Mouse (Mus musculus): Measurements from ENCODE around the gene Padi6.

The Padi6 gene

DNA sequence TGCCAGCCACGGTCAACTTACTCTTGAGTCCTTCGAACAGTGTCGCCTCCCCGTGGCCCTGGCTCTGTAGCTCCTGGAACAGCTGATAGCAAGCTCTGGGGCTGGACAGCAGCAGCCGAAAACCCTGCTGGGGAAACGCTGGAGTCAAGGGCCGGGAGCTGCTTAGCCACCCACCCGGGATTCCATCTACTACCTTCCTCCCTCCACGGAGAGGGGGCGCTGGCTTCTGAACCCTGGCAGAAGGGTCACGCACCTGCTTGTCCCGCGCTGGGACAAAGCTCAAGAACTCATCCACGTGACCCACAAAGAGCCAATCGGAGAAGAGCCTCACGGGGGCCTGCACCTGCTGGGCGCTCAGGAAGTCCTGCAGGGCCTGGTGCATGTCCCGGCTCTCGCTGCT is 7.9 kb upstream of the Padi6 start:
- no peak for DNase-seq (ENCODE audit: low spot score)

- DNase-seq (ENCODE audit: low spot score): peak; percentile 70
Observed at GRCm38 (mm10) chr4:140747978-140748377, 5.5 kb upstream of the Padi6 start.

GRCm38 (mm10) chr4:140744654-140745053 is 2.2 kb upstream of the Padi6 start:
- DNase-seq (ENCODE audit: low spot score): peak; percentile 54

GRCm38 (mm10) chr4:140743086-140743485 is 643 bp upstream of the Padi6 start:
- no peak for DNase-seq (ENCODE audit: low spot score)

- DNase-seq (ENCODE audit: low spot score): no peak
Observed at GRCm38 (mm10) chr4:140741401-140741800, 1.0 kb downstream of the Padi6 start.

GRCm38 (mm10) chr4:140740655-140741054 is 1.8 kb downstream of the Padi6 start:
- DNase-seq (ENCODE audit: low spot score): no peak

GRCm38 (mm10) chr4:140732871-140733270 is 9.6 kb downstream of the Padi6 start:
- DNase-seq (ENCODE audit: low spot score): no peak

DNA sequence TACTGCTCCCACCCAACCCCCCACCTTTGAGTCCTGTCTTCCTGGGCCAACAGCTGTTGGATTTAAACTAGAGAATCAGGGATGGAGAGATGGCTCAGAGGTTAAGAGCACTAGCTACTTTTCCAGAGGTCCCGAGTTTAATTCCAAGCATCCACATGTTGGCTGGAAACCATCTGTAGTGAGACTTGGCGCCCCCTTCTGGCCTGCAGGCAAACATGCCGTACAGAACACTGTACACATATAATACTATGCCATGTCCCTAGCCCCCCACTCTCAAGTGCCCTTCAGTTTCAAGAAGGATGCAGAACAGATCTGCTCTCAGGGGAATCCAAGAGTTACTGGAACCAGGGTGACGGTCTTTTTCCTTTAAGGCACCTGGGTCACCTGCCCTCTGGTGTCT is 10.8 kb downstream of the Padi6 start:
- DNase-seq (ENCODE audit: low spot score): no peak

DNA sequence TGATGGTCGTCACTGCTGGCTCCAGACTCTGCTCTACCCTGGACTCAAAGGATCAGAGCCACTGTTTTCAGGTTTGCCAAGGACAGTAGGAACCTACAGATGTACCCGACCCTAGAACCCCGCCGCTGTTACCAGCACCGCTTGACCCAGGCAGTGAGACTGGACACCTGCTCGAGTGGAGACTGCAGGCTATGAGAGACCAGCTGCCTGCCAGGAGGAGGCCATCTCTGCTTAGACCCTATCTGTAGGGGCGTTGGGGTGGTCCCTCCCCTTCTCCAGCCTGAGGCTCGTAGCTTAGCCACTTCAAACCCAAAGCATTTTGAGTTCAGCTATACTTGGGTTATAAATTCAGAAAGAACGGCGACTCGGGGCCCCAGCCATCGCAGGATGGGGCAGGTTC is 15.5 kb downstream of the Padi6 start:
- no peak for DNase-seq (ENCODE audit: low spot score)

- no peak for DNase-seq (ENCODE audit: low spot score)
Observed at GRCm38 (mm10) chr4:140724739-140725138, 17.7 kb downstream of the Padi6 start.

DNA sequence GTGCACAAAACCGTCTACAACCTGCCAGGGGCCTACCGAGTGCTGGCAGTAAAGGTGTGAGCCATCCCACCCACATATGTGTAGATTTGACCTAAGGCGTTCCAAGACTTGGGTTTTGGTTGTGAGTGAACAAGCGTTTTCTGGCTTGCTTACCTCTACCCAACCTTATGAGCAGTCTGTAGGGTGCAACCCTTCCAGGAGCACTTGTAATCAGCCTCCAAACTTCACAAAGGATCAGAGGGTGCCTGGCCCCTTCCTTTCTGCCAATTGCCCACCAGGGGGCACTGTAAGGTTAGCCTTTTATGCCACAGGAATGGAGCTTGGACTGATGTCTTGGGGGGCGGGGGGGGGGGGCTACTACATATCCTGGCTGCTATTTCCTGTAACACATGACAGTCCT is 18.6 kb downstream of the Padi6 start:
- peak; percentile 70 for DNase-seq (ENCODE audit: low spot score)

DNA sequence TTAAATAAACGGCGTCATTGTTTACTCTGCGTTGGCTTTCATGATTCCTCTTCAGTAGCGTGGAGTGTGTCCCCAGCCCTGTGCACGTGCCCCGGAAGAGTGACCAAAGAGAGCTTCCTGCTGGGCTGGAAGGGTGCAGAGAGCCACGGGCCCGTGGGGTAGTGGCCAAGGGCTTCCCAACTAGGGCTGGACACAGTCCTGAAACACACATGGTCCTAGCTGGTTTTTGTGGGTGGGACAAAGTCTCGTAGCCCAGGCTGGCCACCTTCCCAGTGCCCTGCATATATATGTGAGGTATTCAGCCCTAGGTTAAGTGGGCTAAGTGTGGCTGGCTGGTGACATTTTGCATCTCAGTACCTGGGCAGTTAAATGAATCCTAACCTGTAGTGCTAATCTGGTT is 19.3 kb downstream of the Padi6 start:
- no peak for DNase-seq (ENCODE audit: low spot score)

DNA sequence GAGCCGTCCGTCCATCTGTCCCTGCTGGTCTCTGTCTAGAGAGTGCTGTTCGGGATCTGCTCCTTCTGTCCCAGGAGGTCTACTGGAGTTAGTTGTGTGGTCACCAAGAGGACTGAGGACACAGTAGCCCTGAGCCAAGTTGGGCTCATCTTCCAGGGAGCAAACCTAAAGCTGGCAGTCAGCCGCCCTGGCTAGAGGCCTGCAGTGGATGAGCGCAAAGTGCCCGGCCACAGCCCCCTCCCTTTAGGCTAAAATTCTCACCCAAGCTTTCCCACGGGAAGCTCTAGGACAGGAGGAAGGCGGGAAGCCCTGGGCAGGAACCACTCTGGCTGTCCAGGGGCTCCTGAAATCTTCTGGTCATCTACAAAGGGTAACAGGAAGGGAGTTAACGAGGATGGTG is 19.7 kb downstream of the Padi6 start:
- DNase-seq (ENCODE audit: low spot score): no peak

DNA sequence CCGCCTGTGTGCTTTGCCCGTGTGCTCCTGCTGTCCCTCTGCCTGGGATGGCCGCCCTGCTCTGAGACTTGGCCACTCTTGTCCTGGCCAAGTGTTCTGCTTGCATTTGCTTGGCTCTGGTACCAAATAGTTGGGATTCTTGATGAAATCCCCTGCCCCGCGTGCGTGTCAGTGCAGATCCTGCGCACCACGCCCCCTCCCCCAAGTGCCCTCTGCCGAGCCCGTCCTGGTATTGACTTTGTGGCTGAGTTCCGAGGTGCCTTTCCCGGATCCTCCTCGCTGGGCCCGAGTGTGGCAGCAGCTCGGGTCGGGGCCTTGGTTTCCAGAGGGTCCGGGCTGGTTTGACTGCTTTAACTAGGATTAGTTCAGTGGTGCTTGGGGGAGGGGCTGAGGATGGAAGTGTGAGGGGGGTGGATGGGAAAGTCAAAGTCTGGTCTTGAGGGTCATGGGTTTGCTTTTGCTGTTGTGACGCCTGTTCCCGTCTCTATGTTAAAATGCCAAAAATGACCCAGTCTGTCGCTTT is 20.4 kb downstream of the Padi6 start:
- DNase-seq (ENCODE audit: low spot score): no peak

- DNase-seq (ENCODE audit: low spot score): no peak
Observed at GRCm38 (mm10) chr4:140720091-140720490, 22.4 kb downstream of the Padi6 start.

DNA sequence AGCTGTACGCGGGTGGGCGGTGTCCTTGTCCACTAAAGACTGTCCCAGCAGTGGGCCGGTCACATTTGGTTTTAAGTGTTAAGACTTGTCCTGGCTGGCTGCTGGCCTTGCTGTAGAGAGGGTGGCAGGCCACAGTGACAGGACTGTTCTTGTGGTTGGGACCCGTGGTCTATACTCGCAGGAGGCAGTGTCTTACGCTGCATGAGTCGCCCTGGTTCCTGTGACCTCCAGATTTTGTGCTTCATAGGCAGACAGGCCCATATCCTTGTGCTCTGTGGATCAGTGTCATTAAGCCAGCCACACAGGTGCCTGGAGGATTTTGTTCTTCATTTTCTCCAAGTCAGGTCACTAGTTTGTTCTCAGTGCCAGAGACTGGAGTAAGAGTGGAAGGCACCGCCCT is 24.0 kb downstream of the Padi6 start:
- DNase-seq (ENCODE audit: low spot score): no peak

DNA sequence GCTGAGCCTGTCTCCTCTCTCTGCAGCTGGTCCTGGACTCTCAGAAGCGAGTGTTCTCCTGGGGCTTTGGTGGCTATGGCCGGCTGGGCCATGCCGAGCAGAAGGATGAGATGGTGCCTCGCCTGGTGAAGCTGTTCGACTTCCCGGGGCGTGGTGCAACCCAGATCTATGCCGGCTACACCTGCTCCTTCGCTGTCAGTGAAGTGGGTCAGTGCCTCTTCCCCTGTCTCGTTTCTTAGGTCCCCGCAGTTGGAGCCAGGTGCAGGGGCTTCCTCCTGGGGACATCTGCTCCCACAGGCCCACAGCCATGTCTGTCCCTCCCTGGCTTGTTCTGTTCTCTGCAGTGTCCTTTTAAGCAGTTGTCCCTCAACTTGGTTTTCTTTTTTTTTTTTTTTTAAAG is 25.4 kb downstream of the Padi6 start:
- DNase-seq (ENCODE audit: low spot score): no peak

GRCm38 (mm10) chr4:140714586-140714985 is 27.9 kb downstream of the Padi6 start:
- no peak for DNase-seq (ENCODE audit: low spot score)

DNA sequence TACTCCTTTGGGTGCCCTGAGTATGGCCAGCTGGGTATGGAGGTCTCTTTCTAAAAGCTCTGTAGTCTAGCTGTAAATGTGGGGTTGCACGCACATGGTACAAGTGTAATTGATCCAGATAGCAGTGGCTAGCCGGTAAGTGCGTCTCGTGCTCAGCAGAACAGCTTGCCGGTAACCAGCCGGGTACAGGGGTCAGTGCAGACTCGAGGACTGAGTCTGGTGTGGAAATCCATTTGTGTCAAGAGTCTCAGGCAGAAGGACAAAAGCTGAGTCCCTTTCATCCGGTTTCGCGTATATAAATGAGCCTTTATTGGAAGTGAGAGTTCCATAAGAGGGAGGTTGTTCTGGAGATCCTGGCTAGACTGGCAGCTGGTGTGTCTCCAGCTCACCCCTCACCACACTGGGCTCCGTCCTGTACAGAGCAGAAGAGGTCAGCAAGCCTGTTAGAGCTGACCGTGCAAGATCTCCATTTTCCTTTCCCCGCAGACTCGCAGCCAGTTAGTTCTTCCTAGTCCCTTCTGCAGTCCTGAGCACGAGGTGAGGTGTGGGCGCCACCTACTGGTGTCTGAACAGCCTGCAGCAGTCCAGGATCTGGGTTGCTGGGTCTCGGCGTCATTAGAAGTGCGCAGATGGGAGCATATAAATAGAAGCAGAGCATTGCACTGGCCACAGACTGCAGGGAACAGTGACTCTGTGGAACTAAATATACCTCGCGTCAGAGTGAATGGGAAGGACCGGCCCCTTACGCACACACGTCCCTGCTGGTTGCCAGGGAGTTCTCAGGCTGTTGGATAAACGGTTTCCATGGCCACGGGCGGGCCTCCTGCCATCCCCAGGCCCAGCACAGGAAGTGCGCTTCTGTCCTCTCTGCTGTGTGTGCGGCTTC is 28.7 kb downstream of the Padi6 start:
- DNase-seq (ENCODE audit: low spot score): peak; percentile 97

DNA sequence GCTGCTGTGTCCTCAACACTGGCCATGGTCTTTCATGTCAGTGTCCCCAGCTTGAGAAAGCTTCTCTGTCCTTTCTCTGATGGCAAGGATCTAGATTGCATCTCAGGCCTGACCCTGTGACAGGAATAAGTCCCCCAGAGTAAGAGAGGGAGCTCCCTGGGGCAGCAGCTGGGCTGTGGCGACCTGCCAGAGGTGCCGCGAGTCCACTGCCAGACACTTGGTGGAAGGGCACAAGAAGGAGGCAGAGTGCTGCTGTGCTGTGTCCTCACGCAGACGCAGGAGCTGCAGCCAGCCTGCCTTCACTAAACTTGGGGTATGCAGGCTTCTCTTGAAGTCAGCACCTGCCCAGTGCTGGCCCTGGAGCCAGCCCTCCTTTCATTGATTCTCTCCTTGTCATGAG is 31.1 kb downstream of the Padi6 start:
- DNase-seq (ENCODE audit: low spot score): peak; percentile 69

GRCm38 (mm10) chr4:140710781-140711180 is 31.7 kb downstream of the Padi6 start:
- peak; percentile 64 for DNase-seq (ENCODE audit: low spot score)

GRCm38 (mm10) chr4:140709617-140710016 is 32.8 kb downstream of the Padi6 start:
- DNase-seq (ENCODE audit: low spot score): no peak

GRCm38 (mm10) chr4:140709111-140709510 is 33.3 kb downstream of the Padi6 start:
- peak; percentile 61 for DNase-seq (ENCODE audit: low spot score)
